Mouse (Mus musculus): Measurements from ENCODE around the gene 9930111J21Rik1.
A peak's percentile ranks its signal among the peaks of the same experiment; 100 is the strongest.
"Not testable (repeated sequence)": the region's sequence is repeated elsewhere in the genome, so short reads cannot be mapped to it uniquely, and the experiment has no call there.

Gene 9930111J21Rik1

DNA sequence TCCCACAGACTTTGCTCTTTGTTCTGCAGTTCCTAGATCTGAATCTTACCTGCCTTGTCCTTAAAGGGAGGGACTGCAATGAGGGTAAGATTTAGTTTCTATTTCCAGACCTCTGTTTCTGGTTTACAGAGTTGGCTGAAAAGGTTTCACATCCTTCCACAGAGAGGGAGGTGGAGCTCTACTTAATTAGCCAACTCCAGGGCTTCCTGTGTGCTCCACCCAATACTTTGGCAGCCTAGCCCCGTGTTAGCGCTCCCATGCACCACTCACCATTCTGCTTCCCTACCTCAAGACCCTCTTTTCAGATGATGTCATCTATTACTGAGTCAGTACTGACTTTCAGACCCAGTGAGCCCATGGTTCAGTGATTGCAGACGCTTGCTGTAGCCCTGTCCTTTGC, at the start of gene 9930111J21Rik1:
Gene 9930111J21Rik1 (minus strand): TSS at position 148 of the 400 bp plus-strand sequence.
- DNase-seq: not testable (repeated sequence)

DNA sequence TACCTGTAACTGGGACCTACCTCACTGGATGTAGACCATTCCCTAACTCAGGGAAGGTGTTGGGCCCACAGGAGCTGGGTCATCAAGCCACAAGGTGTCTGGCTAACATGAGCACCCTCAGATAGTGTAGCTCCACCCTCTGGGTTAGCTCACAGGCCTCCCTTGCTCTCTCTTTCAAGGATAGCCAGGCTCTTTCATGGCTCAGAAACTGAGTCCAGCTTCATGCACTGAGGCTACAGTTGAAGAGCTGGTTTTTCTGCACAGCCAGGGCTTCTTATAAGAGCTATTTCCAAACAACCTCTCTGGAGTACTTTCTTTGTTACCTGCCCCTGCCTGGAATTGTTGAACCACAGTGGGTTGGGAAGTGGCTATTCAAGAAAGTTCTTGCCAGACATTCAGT, 32.9 kb upstream of the 9930111J21Rik1 start:
- not testable (repeated sequence) for DNase-seq

GRCm38 (mm10) chr11:49006785-49007184, 27.6 kb upstream of the 9930111J21Rik1 start:
- peak; percentile 10 to 23 for DNase-seq

DNA sequence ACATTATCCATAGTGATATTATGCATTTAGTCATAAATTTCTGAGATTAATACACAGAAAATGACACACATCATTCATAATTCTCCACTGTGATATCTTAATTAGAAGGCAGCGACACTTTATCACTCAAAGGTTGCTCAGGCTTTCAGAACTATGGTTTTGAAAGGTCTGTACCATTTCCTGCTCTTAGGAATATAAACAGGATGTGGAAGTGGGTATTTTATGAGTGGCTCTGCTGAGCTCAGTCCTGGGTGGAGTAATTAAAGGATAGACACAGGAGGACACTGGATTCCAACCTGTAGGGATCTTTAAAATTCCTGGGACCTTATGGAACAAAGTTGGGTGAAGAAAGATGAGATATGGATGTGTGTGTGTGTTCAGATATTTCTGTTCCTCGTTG, 27.1 kb upstream of the 9930111J21Rik1 start:
- DNase-seq: not testable (repeated sequence)

DNA sequence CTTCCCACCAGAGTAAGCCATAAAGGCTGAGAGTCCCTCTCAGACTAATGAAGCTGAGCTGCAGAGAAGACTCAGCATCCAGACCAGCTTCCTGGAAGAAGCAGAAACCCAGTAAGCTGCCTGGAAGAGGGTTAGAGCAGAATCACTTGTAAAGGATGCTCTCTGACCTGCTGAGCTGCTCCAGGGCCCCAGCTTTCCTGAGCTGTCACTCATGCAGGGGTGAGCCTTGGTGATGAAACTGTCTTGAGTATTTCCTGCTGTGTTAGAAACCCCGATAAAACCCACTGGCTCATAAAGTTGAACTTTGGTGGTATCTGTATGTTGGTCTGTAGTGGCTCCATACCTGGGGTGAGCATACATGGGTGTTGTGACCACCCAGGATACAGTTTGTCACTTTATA, 21.2 kb upstream of the 9930111J21Rik1 start:
- DNase-seq: not testable (repeated sequence)

DNA sequence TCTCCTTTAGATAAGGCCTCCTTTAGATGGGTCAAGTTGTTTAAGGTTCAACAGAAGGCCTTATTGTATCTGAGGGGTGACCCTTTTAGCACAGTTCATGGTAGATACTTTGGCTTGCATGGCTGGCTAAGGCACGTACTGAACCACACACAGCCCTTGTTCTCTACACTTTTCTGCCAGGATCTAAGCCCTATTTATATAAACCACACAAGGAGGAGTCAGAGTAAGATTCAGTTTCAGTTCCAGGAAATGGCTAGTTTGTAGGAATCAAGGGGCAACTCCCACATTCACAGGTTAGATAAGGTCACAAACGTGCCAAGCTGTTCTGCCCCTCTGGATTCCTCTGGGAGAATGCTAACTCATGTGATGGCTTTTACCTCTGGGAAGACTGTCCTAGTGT, 14.8 kb upstream of the 9930111J21Rik1 start, which contains the start of gene Tgtp1:
Gene Tgtp1 (minus strand): TSS at position 155 of the 400 bp plus-strand sequence.
- DNase-seq: peak in 1 of 2 experiments; percentile 15

DNA sequence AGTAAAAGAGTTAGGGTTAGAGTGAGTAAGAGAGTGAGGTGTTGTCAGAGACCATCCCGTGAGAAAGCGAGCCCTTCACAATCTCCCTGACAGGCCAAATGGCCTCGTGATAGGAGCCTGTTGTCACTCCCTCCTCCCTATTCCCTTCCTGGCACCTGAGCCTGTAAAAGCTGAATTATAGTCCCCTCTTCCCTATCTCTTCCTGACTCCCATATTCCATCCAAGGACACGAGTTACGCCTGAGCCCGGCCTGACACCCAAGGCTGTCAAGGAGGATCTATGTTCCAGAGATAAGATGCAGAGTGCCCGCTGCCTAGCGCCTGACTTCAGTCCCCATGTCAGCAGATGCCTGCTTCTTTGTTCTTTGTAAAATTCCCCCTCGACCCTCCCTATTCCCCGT, 14.1 kb upstream of the 9930111J21Rik1 start:
- DNase-seq: not testable (repeated sequence)

- peak; percentile 16 to 54 for DNase-seq
Observed at GRCm38 (mm10) chr11:48991740-48992520, 12.7 kb upstream of the 9930111J21Rik1 start, which contains the start of gene Gm12185. TSS of gene Gm12185 (minus strand) at chr11:48992226.

- not testable (repeated sequence) for DNase-seq
Observed at GRCm38 (mm10) chr11:48989981-48990380, 10.8 kb upstream of the 9930111J21Rik1 start.

DNA sequence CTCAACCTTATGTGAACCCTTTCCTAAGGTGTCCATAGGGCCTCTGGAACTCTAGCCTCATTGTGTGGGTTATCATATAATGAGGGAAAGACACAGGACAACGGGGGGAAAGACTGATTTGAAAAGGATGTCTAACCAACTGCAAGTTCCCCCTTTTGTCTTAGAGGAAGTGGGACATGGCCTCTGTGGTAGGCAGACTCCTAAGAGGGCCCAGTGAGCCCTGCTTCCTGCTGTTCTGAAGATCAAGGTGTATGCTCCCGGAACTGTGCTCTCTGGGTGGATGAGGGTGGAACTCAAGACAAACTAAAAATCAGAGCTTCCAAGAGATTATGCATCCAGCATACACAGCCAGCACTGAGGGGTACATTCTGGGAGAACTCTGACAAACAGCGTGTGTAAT, 9.0 kb upstream of the 9930111J21Rik1 start:
- DNase-seq: not testable (repeated sequence)

GRCm38 (mm10) chr11:48982848-48983247, 3.6 kb upstream of the 9930111J21Rik1 start:
- DNase-seq: not testable (repeated sequence)

GRCm38 (mm10) chr11:48980052-48980451, 854 bp upstream of the 9930111J21Rik1 start:
- DNase-seq: not testable (repeated sequence)

- DNase-seq: not testable (repeated sequence)
Observed at GRCm38 (mm10) chr11:48978240-48978939, 808 bp downstream of the 9930111J21Rik1 start, which contains the start of gene Olfr56. TSS of gene Olfr56 (plus strand) at chr11:48978889.

DNA sequence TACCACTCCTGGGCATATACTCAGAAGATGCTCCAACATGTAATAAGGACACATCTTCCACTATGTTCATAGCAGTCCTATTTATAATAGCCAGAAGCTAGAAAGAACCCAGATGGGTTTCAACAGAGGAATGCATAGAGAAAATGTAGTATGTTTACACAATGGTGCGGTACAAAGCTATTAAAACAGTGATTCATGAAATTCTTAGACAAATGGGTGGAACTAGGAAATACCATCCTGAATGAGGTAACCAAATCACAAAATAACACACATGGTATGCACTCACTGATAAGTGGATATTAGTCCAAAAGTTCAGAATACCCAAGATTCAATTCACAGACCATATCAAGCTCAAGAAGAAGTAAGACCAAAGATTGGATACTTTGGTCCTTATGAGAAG, 4.5 kb downstream of the 9930111J21Rik1 start:
- DNase-seq: not testable (repeated sequence)

GRCm38 (mm10) chr11:48946090-48946489, 33.1 kb downstream of the 9930111J21Rik1 start, which contains the start of gene Psme2b:
TSS of gene Psme2b (minus strand) at chr11:48946190.
- not testable (repeated sequence) for DNase-seq

GRCm38 (mm10) chr11:48939286-48939685, 39.9 kb downstream of the 9930111J21Rik1 start:
- not testable (repeated sequence) for DNase-seq

- not testable (repeated sequence) for DNase-seq
Observed at GRCm38 (mm10) chr11:48935291-48935690, 43.9 kb downstream of the 9930111J21Rik1 start.

- not testable (repeated sequence) for DNase-seq
Observed at GRCm38 (mm10) chr11:48933923-48934322, 45.3 kb downstream of the 9930111J21Rik1 start.

DNA sequence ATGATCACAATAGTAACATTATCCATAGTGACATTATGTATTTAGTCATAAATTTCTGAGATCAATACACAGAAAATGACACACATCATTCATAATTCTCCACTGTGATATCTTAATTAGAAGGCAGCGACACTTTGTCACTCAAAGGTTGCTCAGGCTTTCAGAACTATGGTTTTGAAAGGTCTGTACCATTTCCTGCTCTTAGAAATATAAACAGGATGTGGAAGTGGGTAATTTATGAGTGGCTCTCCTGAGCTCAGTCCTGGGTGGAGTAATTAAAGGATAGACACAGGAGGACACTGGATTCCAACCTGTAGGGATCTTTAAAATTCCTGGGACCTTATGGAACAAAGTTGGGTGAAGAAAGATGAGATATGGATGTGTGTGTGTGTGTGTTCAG, 45.8 kb downstream of the 9930111J21Rik1 start:
- not testable (repeated sequence) for DNase-seq

DNA sequence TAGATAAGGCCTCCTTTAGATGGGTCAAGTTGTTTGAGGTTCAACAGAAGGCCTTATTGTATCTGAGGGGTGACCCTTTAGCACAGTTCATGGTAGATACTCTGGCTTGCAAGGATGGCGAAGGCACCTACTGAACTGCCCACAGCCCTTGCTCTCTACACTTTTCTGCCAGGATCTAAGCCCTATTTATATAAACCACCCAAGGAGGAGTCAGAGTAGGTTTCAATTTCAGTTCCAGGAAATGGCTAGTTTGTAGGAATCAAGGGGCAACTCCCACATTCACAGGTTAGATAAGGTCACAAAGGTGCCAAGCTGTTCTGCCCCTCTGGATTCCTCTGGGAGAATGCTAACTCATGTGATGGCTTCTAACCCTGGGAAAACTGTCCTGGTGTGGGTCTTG, 51.1 kb downstream of the 9930111J21Rik1 start:
- not testable (repeated sequence) for DNase-seq

- not testable (repeated sequence) for DNase-seq
Observed at GRCm38 (mm10) chr11:48926437-48926836, 52.8 kb downstream of the 9930111J21Rik1 start.

DNA sequence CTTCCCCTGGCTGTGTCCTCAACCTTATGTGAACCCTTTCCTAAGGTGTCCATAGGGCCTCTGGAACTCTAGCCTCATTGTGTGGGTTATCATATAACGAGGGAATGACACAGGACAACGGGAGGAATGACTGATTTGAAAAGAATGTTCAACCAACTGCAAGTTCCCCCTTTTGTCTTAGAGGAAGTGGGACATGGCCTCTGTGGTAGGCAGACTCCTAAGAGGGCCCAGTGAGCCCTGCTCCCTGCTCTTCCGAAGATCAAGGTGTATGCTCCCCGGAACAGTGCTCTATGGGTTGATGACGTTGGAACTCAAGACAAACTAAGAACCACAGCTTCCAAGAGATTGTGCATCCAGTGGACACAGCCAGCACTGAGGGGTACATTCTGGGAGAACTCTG, 55.4 kb downstream of the 9930111J21Rik1 start:
- not testable (repeated sequence) for DNase-seq

- DNase-seq: no peak
Observed at GRCm38 (mm10) chr11:48918380-48918779, 60.8 kb downstream of the 9930111J21Rik1 start.
